Mouse (Mus musculus): ENCODE data around the gene Tmem132d. TPM values are rescaled to one million over a fixed set of nuclear protein-coding genes. Genes with fewer than 3 reads are reported as not detected.
A peak's percentile ranks its signal among the peaks of the same experiment; 100 is the strongest.

Tmem132d gene
- polyA plus RNA-seq, 1 experiment from 2014 or later, result 0.73 TPM

DNA sequence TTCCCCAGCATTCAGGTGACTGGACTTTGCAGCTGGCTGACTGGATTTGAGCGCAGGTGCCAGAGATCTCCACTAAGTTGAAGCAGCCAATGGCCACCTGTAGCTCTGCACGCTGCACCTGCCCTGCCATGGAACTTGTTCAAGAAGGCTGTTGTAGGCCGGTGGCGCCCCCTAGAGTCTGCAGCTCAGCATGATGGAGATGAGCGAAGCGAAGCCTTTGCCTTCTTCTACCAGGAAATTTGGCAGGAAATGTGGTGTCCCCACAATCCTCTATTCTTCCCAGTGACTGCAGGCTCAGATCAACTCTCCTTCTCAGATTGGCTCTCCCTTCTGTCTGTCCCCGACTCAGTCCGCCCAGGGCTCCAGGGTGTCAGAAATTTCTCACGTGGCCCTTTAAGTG, 4.0 kb upstream of the Tmem132d start:
- peak; percentile 59 for DNase-seq (ENCODE audit: extremely low spot score, low spot score)
- no peaks in the 10 kb centered on the region for H3K36me3 ChIP-seq (replicated peaks)
- no peaks in the 10 kb centered on the region for H3K9me3 ChIP-seq
- WGBS, result 18% methylated on average over 9 of the region's 9 CpGs
- H3K4me3 ChIP-seq, result no peak overlapping the region
- no peak overlapping the region for H3K27ac ChIP-seq
- peaks cover 31% of the 10 kb centered on the region for H3K4me1 ChIP-seq
- H3K27me3 ChIP-seq (ENCODE audit: poor library complexity, severe bottlenecking), result peaks cover 87% of the 10 kb centered on the region

DNA sequence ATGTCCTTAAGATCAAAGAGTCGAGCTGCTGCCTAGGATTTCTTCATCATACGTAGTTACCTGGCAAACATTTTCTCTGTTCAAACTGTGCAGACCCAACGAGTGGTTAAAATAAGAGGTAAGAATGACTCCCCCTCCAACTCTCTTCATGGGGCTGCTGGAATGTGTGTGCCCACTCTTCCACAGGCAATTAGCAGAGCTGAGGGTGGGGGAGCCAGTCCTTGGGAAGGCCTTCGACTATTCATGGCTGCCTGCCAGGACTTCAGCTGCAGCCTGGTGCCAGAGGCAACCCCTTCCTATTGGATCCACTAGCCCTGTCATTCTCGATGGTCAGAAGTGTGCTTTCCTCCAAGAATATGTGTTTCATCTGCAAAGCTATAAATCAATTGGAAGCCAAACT, 2.8 kb upstream of the Tmem132d start:
- DNase-seq (ENCODE audit: extremely low spot score, low spot score), result no peak
- no peaks in the 10 kb centered on the region for H3K9me3 ChIP-seq

DNA sequence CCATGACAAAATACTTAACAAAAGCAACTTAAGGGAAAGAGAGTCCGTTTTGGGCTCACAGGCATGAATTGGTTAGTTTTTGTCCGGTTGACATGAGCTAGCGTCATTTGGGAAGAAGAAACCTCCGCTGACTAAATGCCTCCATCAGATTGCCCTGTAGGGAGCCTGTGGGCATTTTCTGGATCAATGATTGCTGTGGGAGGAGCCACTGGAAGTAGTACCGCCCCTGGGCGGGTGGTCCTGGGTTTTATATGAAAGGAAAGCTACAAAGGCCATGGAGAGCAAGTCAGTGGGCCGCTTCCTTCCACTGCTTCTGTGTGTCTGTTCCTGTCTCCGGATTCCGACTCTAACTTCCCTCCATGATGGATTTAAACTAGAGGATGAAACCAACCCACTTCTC, 909 bp upstream of the Tmem132d start:
- H3K27ac ChIP-seq, result no peak overlapping the region
- H3K4me1 ChIP-seq, result peaks cover 26% of the 10 kb centered on the region
- no peak overlapping the region for H3K4me3 ChIP-seq
- H3K36me3 ChIP-seq (replicated peaks), result no peaks in the 10 kb centered on the region
- H3K9me3 ChIP-seq, result no peaks in the 10 kb centered on the region
- H3K27me3 ChIP-seq (ENCODE audit: poor library complexity, severe bottlenecking), result peaks cover 97% of the 10 kb centered on the region
- DNase-seq (ENCODE audit: extremely low spot score, low spot score), result no peak
- 31% methylated on average over 9 of the region's 9 CpGs for WGBS

More for the DNA sequence above, 2.8 kb upstream of the Tmem132d start:
- WGBS, result 74% methylated on average over 5 of the region's 5 CpGs
- no peaks in the 10 kb centered on the region for H3K36me3 ChIP-seq (replicated peaks)
- peaks cover 87% of the 10 kb centered on the region for H3K27me3 ChIP-seq (ENCODE audit: poor library complexity, severe bottlenecking)
- no peak overlapping the region for H3K4me3 ChIP-seq
- H3K4me1 ChIP-seq, result peaks cover 27% of the 10 kb centered on the region
- H3K27ac ChIP-seq, result no peak overlapping the region

DNA sequence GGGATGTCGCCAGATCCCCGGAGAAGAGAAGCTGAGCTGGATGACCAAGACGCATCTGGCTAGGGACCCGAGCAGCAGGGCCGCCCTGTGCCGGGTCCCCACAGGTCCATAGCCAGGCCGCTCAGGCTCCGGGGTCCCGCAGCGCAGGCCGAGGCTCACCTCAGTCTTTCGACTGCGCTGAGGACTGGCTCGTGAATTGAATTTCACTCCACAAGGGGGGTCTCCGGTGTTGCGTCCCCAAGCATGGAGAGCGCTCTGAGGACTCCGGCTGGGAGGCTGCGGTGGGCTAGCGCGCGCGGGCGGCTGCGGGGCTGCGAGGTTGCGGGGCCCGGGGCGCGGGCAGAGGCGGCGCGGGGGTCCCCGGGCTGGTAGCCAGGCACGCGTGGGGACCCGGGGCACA, 455 bp downstream of the Tmem132d start:
- Histone ChIP-seq H3K36me3 (replicated peaks) (no peaks in the 10 kb centered on the region), H3K4me1 (peaks cover 26% of the 10 kb centered on the region), H3K27me3 (ENCODE audit: poor library complexity, severe bottlenecking) (peaks cover 84% of the 10 kb centered on the region), H3K9me3 (no peaks in the 10 kb centered on the region), H3K27ac (peak overlapping the region; percentile 62; the same call in 1 of the 2 replicates), H3K4me3 (peak overlapping the region; percentile 63)
- DNase-seq (ENCODE audit: extremely low spot score, low spot score), result no peak
- 2% methylated on average over 37 of the region's 37 CpGs for WGBS

DNA sequence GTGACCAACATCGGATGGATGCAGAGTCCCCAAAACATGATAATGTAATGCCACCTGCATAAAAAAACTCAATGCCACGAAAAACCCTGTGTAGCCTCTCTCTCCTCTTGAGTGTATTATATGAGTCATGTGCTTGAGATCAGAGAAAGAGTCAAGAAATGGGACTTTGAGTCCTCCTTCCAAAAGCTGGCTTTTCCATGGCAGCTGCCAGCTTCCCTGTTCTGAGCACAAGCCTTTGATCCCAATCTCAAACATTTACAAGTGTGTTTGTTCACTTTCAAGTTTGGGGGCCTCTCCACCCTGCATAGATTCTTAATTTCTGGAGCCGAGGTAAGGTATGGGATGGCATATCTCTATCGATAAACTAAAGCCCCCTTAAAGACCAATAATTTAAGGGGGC, 8.2 kb downstream of the Tmem132d start:
- H3K27me3 ChIP-seq (ENCODE audit: poor library complexity, severe bottlenecking), result peaks cover 9% of the 10 kb centered on the region
- peaks cover 8% of the 10 kb centered on the region; the same call in 1 of the 2 replicates for H3K9me3 ChIP-seq
- 88% methylated on average over 4 of the region's 4 CpGs for WGBS
- H3K36me3 ChIP-seq (replicated peaks), result no peaks in the 10 kb centered on the region
- no peak for DNase-seq (ENCODE audit: extremely low spot score, low spot score)
- no peak overlapping the region for H3K27ac ChIP-seq
- no peaks in the 10 kb centered on the region for H3K4me1 ChIP-seq
- H3K4me3 ChIP-seq, result no peak overlapping the region

DNA sequence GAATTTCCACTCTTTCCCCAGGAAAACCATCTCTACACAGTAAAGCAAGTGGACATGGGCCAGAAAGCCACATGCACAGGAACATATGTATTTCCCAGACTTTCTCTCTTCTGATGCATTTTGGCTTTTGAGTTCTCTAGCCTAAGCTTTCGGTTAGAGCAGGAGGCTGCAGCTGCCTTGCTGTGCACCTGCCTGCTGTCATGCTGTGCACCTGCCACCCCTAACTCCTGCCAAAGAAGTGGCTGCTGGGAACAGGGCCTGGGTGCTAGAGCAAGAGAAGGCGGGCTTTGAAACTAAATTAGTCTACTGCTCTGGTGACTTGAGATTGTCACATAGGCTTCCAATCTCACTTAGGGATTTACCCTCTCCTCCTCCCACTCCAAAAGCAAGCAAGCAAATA, 8.7 kb downstream of the Tmem132d start:
- 87% methylated on average over 2 of the region's 2 CpGs for WGBS
- Histone ChIP-seq H3K4me3 (no peak overlapping the region), H3K4me1 (no peaks in the 10 kb centered on the region), H3K36me3 (replicated peaks) (no peaks in the 10 kb centered on the region), H3K9me3 (peaks cover 8% of the 10 kb centered on the region; the same call in 1 of the 2 replicates), H3K27me3 (ENCODE audit: poor library complexity, severe bottlenecking) (peaks cover 5% of the 10 kb centered on the region), H3K27ac (no peak overlapping the region)
- no peak for DNase-seq (ENCODE audit: extremely low spot score, low spot score)

DNA sequence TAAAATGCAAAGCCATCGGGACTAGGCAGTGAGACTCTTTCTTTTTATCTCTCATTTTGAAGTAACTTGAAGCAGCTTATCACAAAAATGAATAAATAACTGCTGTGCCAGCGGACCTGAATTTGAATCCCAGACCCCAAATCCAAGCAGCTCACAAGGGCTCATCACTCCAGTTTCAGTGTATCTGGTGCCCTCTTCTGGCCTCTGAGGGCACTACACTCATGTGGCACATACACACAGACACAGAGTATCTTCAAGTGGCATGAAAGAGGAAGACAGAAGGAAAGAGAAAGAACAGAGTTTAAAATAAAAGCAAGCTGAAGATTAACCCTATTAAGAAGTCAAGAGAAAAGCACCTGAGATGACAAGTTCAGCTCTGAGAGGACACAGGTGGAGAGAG, 10.8 kb downstream of the Tmem132d start:
- H3K36me3 ChIP-seq (replicated peaks), result no peaks in the 10 kb centered on the region
- H3K27ac ChIP-seq, result no peak overlapping the region
- H3K9me3 ChIP-seq, result peaks cover 8% of the 10 kb centered on the region; the same call in 1 of the 2 replicates
- WGBS, result 93% methylated on average over 2 of the region's 2 CpGs
- no peak for DNase-seq (ENCODE audit: extremely low spot score, low spot score)
- no peaks in the 10 kb centered on the region for H3K27me3 ChIP-seq (ENCODE audit: poor library complexity, severe bottlenecking)
- H3K4me1 ChIP-seq, result peaks cover 7% of the 10 kb centered on the region
- H3K4me3 ChIP-seq, result no peak overlapping the region

DNA sequence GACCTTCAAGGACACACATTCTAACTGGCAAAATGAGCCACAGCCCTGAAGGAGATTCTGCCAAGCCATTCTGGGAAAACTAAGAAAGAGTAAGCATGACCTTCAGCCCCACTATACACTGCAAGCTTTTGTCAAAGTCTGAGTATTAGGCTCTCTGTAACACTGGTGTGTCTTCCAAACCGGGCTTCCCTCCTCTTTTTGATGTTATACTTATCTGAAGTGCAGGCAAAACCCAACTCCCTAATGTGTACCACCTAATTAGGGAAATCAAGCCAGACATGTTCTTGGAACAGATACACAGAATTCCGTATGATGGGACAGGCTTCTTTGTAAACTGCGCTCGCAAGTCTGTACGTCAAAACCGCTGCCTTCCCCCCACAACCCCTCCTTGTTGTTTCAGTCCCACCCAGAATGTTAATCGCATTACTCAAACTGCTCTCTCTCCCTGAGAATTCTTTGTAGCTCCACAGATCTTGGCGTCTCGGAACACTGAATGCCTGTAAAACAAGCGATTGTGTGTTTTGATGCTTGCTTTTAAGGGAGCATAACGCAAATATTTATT, 14.6 kb downstream of the Tmem132d start:
- Histone ChIP-seq H3K4me3 (no peak overlapping the region), H3K36me3 (replicated peaks) (no peaks in the 10 kb centered on the region), H3K27ac (no peak overlapping the region), H3K4me1 (peaks cover 7% of the 10 kb centered on the region), H3K27me3 (ENCODE audit: poor library complexity, severe bottlenecking) (no peaks in the 10 kb centered on the region), H3K9me3 (peaks cover 8% of the 10 kb centered on the region; the same call in 1 of the 2 replicates)
- no peak for DNase-seq (ENCODE audit: extremely low spot score, low spot score)
- WGBS, result 67% methylated on average over 11 of the region's 11 CpGs

DNA sequence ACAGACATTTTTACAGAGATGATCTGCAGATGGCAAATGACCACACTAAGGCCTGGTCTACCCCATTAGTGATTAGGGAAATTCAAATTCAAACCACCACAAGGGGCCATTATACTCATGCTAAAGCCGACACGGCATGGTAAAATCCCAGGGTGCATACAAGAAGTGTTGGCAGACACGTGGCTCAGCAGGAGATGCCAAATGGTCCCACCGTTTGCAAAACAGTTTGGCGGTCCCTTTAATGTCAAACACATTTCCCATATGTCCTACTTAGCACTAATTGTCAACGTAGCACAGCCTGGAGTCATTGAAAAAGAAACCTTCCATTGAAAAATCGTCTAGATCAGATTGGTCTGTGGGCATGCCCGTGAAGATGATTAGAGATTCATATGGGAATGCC, 18.8 kb downstream of the Tmem132d start:
- H3K27me3 ChIP-seq (ENCODE audit: poor library complexity, severe bottlenecking), result no peaks in the 10 kb centered on the region
- H3K4me1 ChIP-seq, result peaks cover 7% of the 10 kb centered on the region
- no peak overlapping the region for H3K4me3 ChIP-seq
- WGBS, result 82% methylated on average over 8 of the region's 8 CpGs
- no peak overlapping the region for H3K27ac ChIP-seq
- H3K9me3 ChIP-seq, result no peaks in the 10 kb centered on the region
- no peaks in the 10 kb centered on the region for H3K36me3 ChIP-seq (replicated peaks)
- no peak for DNase-seq (ENCODE audit: extremely low spot score, low spot score)

DNA sequence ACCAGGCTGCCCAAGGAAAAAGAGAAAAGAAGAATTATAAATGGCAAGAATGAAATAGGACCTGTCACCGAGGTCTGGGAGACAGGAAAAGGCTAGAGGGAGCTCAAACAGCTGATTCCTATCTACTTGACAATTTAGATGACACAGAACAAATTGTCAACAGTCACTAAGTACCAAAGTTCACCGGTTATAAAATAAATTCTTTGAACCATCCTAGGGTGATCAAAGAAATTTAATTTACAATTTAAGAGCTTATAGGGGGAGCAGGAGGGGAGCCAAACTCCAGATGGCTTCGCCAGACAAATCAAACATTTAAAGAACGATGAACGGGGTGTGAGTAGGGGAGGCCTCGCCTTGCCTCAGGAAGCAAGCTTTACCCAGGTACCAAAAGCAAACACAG, 20.6 kb downstream of the Tmem132d start:
- Histone ChIP-seq H3K4me1 (no peaks in the 10 kb centered on the region), H3K4me3 (no peak overlapping the region), H3K9me3 (no peaks in the 10 kb centered on the region), H3K36me3 (replicated peaks) (no peaks in the 10 kb centered on the region), H3K27me3 (ENCODE audit: poor library complexity, severe bottlenecking) (no peaks in the 10 kb centered on the region), H3K27ac (no peak overlapping the region)
- DNase-seq (ENCODE audit: extremely low spot score, low spot score), result no peak
- WGBS, result 89% methylated on average over 6 of the region's 6 CpGs

DNA sequence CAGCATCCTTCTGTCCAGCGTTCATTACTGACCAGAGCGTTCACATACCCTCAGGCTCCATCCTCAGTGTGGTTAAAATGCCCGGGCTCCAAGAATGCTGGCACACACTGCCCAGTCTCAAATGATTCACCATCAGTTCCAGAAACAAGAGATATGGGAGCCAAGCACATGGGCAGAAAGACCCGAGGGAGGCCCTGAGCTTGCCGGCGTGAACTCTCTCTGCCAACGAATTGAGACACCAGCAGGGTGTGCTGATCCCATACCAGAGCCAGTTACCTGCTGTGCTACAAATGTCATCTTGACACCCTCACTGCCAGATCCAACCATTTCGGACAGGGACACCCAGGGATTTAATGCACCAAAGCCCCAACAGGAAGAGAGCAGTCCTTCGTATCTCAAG, 25.3 kb downstream of the Tmem132d start:
- Histone ChIP-seq H3K9me3 (peaks cover 10% of the 10 kb centered on the region), H3K4me1 (no peaks in the 10 kb centered on the region), H3K27me3 (ENCODE audit: poor library complexity, severe bottlenecking) (no peaks in the 10 kb centered on the region), H3K36me3 (replicated peaks) (no peaks in the 10 kb centered on the region), H3K27ac (no peak overlapping the region), H3K4me3 (no peak overlapping the region)
- WGBS, result 85% methylated on average over 9 of the region's 9 CpGs
- DNase-seq (ENCODE audit: extremely low spot score, low spot score), result no peak

DNA sequence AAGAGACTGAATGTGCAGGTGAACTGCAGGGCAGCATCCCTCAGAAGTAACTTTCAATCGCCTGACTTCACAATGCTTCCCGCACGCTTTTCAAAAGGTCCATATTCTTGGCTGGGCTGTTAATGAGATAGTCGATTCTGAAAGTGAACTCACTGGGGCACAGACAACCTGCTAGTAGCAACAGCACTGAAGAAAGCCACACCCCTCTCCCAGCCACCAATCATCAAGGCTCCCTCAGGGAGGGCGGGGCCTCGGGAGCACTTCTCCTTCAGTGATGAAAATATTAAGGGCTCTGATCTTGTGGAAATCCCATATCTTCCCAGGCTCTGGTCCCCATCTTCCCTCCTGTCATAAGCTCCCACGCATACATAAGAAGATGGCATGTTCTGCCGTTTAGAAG, 27.8 kb downstream of the Tmem132d start:
- no peaks in the 10 kb centered on the region for H3K4me1 ChIP-seq
- WGBS, result 91% methylated on average over 8 of the region's 8 CpGs
- no peaks in the 10 kb centered on the region for H3K27me3 ChIP-seq (ENCODE audit: poor library complexity, severe bottlenecking)
- H3K27ac ChIP-seq, result no peak overlapping the region
- no peaks in the 10 kb centered on the region for H3K36me3 ChIP-seq (replicated peaks)
- H3K4me3 ChIP-seq, result no peak overlapping the region
- H3K9me3 ChIP-seq, result peaks cover 10% of the 10 kb centered on the region
- no peak for DNase-seq (ENCODE audit: extremely low spot score, low spot score)

DNA sequence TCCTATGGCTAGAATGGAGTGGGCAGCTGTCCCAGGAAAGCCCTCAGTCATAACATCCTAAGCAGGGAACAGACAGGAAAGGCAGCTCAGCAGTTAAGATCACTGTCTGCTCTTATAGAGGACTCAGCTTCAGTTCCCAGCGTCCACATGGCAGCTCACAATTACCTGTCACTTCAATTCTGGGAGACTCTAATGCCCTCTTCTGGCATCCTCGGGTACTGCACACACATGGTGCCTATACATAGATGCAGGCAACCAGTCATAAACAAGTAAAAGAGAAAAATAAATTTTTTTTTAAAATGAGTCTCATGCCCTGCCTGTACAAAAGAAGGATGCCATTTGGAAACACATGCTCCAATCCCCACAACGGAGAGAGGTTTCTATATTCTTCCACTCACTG, 28.7 kb downstream of the Tmem132d start:
- Histone ChIP-seq H3K4me1 (no peaks in the 10 kb centered on the region), H3K4me3 (no peak overlapping the region), H3K9me3 (peaks cover 10% of the 10 kb centered on the region), H3K27me3 (ENCODE audit: poor library complexity, severe bottlenecking) (no peaks in the 10 kb centered on the region), H3K27ac (no peak overlapping the region), H3K36me3 (replicated peaks) (no peaks in the 10 kb centered on the region)
- DNase-seq (ENCODE audit: extremely low spot score, low spot score), result no peak
- 89% methylated on average over 3 of the region's 3 CpGs for WGBS

DNA sequence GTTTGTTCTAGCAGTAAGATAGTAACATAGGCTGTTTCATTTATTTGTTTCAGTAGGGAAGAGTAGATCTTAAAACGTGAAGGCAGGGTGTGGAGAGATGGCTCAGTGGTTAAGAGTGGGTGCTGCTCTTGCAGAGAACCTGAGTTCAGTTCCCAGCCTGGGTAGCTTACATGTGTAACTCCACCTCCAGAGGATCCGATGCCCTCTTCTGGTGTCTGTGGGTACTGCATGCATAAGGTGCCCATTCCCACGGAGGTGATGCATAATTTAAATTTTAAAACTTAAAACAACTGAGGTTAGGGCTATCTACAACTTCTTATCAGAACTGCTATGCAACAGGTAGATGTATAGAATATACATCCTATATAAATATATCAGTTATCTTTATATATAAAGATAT, 40.5 kb downstream of the Tmem132d start:
- Histone ChIP-seq H3K27me3 (ENCODE audit: poor library complexity, severe bottlenecking) (no peaks in the 10 kb centered on the region), H3K9me3 (no peaks in the 10 kb centered on the region; the same call in 1 of the 2 replicates), H3K27ac (no peak overlapping the region), H3K36me3 (replicated peaks) (no peaks in the 10 kb centered on the region), H3K4me3 (no peak overlapping the region), H3K4me1 (no peaks in the 10 kb centered on the region)
- WGBS, result 83% methylated on average over 3 of the region's 3 CpGs
- DNase-seq (ENCODE audit: extremely low spot score, low spot score), result no peak
